Mouse (Mus musculus) cortical plate, adult 2 months (tissue): ENCODE data around the gene Aftph.

Experiments used
- CTCF ChIP-seq: fragments of 200-500 bp; IDR thresholded peaks from 2 replicates; pipeline ENCODE4 v1.5.1; 2011; ENCODE audit warnings: mild to moderate bottlenecking, control low read depth, low read length; ENCODE audit not compliant: insufficient read depth; ENCODE audit errors: extremely low read depth
- POLR2A ChIP-seq: fragments of 200-500 bp; IDR thresholded peaks from 2 replicates; pipeline ENCODE4 v1.6.1; 2011; ENCODE audit warnings: mild to moderate bottlenecking, low read length, control low read depth; ENCODE audit not compliant: insufficient read depth; ENCODE audit errors: extremely low read depth

- TF ChIP-seq CTCF = no peak
- no peak for TF ChIP-seq POLR2A
These were observed 95.2 kb downstream of the Aftph start for GRCm38 (mm10) chr11:20646142-20646541.
